Mouse (Mus musculus) heart, postnatal 10 days (tissue): Measurements from ENCODE around the gene Dnajc30. TPM values are rescaled to one million over a fixed set of nuclear protein-coding genes. Genes with fewer than 3 reads are reported as not detected.
A peak's percentile ranks its signal among the peaks of the same experiment; 100 is the strongest.
"Not testable (repeated sequence)": the region's sequence is repeated elsewhere in the genome, so short reads cannot be mapped to it uniquely, and the experiment has no call there.

ENCODE experiments used
- DNase-seq, 2 experiments: peaks; one replicate each; pipeline ENCODE4 v3.0.0; 2021
- intact Hi-C: fragments of 180-260 bp; cut with DNase I; formaldehyde crosslinking; loops from one replicate; pipeline ENCODE4 v1.15.1; 2025
- total RNA-seq, 2 experiments: library from RNA; stranded (reverse); gene quantifications; 2 replicates each; pipeline ENCODE4 v1.2.3; 2021

Gene Dnajc30
- 10 to 100 TPM; 24.9 to 27.0 TPM for total RNA-seq

DNA sequence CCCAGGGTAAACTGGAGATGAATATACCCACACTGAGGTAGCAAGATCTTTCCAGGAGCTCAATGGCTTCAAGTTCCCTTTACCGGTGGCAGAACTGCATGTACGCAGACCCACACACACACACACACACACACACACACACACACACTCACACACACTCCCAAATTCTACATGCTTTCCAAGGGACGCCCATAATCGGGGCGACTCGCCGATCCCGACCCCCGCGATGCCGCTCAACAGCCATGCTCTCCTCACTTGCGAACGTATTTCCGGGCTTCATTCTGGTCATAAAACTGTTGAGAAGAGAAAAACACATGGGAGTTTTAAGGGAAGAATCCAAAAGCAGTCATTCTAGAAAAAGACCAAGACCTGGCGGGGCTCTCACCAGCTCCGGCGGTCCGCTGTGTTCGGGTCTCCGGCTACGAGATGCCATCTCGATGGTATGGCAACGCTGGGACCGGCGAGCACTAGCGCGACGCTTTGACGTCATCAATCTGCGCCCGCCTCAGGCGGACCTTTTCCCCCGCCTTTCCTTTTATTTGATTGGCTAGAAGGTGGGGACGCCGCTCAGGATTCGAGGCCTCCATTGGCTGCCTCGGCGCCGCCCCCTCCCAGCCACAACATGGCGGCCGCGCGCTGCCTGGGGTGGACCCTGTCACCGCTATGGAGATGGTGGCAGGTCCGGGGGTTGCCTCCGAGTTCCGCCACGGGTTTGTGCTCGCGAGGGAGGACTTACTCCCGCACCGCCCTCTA, at the start of gene Dnajc30:
Dnajc30 (plus strand) TSS at position 574 of the 753 bp plus-strand sequence.
- intact Hi-C loops, result loop anchor here (2.0 kb wide), 1 partner anchor 49 kb away; no protein-coding TSS in a partner anchor
- DNase-seq, result peak; percentile 97

GRCm38 (mm10) chr5:135015497-135015896, 48.5 kb upstream of the Dnajc30 start:
- peak; percentile 90 to 91 for DNase-seq
- intact Hi-C loops, result loop anchor here (1.0 to 10.0 kb wide), 4 partner anchors 49 to 269 kb away; partner anchors contain the start of genes Bud23 and Dnajc30

DNA sequence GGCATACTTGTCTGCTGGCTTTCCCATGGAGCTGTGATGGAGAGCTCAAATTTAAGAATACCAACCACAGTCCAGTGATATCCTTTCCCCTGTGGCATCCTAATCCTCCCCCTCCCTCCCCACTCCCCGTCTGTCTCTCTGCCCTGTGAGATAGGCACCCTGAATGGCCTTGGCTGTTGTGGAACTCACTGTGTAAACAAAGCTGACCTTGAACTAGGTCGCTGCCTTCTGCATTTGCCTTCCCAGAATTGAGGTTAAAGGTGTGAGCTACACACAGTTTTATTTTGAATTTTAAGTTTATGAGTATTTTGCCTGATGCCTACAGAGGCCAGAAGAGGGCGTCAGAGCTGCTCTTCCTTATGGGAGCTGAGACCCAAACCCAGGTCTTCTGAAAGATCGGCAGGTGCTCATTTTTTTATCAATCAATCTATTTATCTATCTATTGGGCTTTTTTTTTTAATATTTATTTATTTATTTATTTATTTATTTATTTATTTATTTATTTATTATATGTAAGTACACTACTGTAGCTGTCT, 47.7 kb upstream of the Dnajc30 start:
- DNase-seq, result no peak
- intact Hi-C loops, result loop anchor here (10.0 kb wide), 1 partner anchor 269 kb away; no protein-coding TSS in a partner anchor

DNA sequence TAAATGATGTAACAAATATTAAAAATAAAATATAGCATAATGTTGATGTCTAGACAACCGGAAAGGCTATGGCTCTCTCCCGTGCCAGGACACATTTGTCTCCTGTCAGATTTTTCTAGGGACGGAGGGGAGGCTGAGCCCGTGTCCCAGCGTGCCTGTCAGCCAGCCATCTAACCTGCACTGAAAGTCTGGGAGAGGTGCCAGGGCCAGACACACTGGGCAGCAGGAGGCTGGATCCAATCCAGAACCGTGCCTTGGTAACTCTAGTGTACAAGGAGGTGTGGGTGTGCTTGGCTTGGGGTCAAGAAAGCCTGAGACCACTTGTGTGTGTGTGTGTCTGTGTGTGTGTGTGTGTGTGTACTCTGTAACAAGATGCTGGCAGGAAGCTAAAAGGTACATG, 42.2 kb upstream of the Dnajc30 start:
- intact Hi-C loops, result no loop called here
- peak; percentile 86 to 90 for DNase-seq

DNA sequence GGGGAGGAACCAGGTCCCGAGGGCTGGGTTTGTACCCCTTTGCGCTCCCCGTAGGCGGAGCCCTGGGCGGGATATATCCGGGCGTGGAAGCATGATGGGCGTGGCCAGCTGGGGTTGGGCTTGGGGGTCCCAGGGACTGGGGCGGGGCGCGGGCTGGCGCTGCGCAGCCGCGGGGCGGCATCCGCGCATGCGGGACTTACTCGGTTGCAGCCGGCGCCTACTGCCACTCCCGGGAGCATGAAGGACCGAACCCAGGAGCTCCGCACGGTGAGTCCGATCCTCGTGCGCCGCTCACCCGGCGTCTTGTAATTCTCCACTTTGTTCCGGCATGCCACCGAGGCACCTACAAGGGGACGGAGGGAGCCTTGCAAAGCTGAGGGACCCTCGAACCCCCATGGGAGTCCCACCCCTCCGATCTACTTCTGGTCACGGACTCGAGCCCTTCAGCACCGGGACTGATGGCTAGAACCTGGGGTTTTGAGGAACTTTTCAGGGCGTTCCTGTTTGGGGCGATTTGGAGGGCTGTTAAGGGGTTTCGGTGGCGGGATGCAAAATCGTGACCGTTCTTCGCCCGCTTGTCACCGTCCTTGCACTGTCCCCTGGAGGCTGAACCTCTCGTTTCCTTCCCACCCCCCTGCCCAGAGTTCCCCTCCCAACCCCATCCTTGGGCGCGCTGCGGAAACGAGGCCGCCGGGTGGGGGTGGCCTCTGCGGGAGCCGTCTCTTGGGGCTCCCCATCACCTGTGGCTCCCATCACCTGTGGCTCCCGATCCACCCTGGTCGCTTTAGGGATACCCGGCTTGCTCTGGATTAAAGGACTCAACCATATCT, 40.4 kb upstream of the Dnajc30 start, which contains the start of gene Stx1a:
Stx1a (plus strand) TSS at position 139 of the 830 bp plus-strand sequence.
- DNase-seq, result peak; percentile 89 to 92
- intact Hi-C loops, result no loop called here

DNA sequence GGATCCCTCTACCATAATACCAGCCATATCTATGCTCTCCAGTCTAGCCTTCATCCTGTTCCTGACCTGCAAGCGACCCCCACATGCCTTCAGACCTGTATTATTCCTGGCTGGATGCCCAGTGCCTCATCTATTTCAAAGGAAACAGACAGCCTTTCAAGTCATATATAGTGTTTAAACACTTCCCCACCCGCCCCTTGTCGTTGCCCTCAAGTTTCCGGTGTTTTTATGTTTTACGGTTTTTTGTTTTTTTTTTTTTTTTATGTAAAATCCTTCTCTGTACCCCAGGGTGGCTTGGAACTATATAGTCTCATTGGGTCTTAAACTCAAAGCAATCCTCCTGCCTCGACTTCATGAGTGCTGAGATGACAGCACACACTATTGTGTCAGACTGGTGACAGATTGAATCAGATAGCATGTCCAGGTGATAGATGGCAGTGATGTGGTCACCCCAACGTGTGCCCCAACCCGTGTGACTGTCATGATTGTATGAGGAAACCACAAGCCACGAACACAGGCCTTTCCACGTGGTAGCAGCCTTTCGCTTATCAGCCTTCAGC, 39.3 kb upstream of the Dnajc30 start:
- no peak for DNase-seq
- intact Hi-C loops, result no loop called here

GRCm38 (mm10) chr5:135025899-135026298, 38.1 kb upstream of the Dnajc30 start:
- intact Hi-C loops, result no loop called here
- DNase-seq, result no peak

DNA sequence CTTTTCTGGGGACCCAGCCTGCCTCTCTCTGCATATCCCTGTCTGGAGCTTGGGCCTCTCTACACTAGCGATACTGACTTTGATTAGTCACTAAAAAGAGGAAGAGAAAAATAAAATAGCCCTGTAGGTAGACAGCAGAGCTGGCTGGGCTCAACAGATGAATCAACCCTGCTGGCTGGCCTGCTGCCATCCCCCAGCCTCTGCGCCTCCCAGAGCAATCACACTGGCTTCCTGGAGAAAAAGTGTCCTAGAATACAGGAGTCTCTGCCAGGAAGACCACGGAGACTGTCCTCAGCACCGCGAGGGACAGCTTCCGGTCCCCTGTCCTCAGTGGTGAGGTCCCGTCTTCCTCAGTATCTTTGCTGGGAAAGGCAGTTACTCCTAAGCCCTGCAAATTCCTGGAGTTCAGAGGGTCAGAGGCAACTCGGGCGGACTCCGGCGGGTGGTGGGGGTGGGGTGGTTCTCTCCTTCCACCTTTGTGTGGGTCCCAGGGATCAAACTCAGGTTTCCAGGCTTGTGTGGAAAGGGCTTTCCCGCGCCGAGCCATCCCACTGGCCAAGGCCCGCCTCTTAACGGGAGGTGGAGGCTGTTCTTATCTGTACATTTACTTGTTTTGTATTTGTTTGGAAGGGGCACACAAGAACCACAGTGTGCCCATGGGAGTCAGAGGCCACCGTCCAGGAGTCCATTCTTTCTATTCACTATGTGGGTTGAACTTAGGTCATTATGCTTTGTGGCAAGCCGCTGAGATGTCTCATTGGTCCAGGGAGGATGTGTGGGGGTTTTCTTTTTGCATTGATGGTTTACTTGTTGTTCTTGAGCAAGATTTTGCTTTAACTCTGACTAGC, 34.8 kb upstream of the Dnajc30 start:
- DNase-seq, result peak; percentile 61 to 67
- intact Hi-C loops, result no loop called here

GRCm38 (mm10) chr5:135032581-135032980, 31.4 kb upstream of the Dnajc30 start:
- DNase-seq, result no peak
- intact Hi-C loops, result no loop called here

DNA sequence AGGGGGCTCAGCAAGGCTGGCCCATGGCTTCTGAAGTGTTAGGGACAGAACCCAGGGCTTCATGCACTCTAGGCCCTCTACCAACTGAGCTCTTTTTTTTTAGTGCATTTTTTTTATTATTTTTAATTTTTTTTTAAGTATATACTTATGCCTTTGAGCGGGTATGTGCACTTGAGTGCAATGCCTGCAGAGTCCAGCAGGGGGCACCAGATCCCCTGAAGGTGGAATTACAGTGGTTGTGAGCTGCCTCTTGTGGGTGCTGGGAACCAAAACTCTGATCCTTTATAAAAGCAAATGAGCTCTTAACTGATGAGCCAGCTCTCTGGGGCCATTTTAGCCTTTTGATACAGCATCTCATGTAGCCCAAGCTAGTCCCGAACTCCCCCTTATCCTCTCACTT, 29.4 kb upstream of the Dnajc30 start:
- DNase-seq, result no peak
- intact Hi-C loops, result no loop called here

DNA sequence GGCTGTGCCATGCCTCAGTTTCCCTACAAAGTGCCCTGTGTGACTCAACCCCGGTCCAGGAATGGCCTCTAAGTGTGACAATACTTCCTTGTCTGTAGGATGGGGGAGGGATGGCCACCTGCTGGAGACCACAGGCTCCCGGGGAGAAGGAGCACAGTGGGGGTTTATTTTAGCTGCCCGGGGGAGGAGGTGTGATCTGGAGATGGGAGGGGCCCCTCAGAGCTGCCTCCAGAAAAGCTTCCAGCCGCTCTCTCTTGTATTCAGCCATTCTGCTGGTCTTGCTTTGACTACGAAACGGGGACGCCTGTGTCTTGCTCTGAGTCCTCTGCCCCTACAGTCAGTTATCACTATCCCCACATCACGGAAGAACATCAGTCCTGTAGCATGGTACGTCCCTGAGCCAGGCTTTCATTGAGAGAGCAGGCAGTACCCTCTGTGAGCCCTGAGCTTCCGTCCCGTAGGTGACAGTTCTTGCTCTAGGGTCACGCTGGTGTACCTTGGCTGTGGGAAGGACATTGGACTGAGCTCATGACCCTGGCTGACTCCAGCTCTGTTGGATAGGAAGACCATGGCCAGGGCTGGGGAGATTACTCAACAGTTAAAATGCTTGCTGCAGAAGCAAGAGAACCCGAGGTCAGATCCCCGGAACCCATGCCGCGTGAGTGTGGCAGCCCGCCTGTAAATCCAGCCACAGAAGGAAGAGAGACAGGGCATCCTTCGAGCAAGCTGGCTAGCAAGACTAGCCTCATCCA, 28.2 kb upstream of the Dnajc30 start:
- no peak for DNase-seq
- intact Hi-C loops, result no loop called here

DNA sequence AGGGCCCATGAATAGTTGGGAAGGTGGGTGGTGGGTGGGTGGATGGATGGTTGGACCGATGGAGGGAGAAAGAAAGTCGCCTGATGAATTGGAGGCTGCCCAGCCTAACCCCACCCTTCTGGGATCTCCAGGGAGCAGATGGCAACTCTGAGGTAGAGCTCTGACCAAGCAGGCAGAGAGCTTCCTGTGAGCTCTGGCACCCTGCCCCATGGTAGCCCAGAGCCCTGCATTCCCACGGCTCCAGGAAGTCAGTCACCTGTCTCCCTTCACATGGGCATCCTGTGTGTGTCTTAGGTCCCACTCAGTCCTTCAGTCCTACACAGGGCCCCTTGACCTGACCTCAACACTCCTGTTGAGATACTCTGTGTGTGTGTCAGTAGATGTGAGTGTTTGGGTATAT, 26.1 kb upstream of the Dnajc30 start:
- intact Hi-C loops, result no loop called here
- DNase-seq, result no peak

DNA sequence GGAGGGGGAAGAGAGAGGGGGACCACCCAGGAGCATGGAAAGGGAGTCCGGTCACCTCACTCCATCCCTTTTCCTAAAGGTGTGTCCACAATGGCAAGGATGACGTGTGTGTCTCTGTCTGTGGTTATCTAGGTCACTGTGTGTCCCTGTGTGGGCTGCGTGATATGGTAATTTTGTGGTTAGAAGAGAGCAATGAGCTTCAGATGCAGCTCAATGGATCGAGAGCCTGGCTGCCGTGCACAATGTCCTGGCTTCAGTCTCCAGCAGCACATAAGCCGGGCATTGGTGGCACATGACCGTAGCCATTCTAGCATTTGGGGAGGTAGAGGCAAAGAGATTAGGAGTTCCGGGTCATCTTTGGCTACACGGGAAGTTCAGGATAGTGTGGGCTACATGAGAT, 24.5 kb upstream of the Dnajc30 start:
- intact Hi-C loops, result no loop called here
- no peak for DNase-seq

- DNase-seq, result no peak
- intact Hi-C loops, result no loop called here
Measured at GRCm38 (mm10) chr5:135040059-135040458, 23.9 kb upstream of the Dnajc30 start.

DNA sequence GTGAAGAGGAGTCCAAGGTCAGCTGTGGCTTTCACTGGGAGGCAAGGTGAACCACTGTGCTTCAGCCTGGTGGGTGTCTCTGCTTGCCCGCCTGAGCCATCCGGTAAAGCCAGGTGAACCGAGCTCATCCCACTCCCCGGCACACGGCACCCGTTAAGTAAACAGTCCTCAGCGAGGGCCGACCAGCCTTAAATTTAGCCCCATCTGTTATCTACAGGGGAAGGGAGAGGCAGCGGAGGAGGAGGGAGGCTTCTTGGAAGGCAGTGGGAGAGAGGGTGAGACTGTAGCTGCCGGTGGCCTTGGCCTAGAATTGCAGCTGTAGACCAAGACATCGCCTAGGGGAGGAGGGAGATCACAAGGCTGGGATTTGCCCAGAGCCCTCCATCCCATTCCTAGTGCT, 23.2 kb upstream of the Dnajc30 start:
- no peak for DNase-seq
- intact Hi-C loops, result no loop called here

DNA sequence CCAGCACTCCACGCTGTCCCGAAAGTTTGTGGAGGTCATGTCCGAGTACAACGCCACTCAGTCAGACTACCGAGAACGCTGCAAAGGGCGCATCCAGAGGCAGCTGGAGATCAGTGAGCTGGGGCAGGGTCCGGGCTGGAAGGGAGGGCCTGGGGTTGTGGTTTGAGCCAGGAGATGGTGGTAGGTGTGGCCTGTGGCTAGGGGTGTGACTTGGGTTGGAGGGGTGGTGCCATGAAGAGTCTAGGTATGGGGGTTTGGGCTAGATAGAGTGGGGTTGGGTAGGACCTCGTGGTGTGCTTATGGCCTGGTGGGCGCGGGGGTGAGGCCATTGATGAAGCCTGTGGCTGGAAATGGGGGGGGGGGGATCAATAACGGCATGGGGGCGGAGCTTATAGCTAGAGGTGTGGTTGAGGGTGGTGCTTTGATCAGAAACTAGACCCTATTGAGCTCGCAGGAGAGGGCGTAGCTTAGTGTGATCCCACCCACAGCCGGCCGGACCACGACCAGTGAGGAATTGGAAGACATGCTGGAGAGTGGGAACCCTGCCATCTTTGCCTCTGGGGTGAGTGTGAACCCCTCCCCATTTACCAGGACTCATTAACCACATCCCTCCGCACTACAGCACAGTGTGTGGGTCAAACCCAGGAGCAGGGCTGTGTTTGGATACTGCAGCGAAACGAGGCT, 21.8 kb upstream of the Dnajc30 start:
- no peak for DNase-seq
- intact Hi-C loops, result no loop called here

- no peak for DNase-seq
- intact Hi-C loops, result no loop called here
Measured at GRCm38 (mm10) chr5:135044575-135044974, 19.4 kb upstream of the Dnajc30 start.

DNA sequence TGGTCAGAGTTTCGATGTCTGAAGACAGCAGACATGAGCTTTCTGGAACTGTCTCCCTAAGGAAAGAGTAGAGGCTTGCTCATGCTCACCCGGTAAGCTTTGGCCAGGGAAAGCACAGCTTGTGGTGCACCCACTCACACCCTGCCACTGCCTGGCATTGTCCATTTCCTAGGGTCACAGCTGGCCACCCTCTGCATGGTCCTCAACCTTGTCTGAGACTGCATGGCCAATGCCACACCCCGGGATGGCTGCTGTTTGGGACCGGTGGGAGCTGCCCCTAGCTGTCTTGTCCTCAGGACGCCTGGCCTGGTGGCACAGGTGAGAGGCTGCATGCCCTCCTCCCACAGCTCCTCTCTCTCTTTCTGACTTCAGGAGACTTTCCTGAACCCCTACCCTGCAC, 15.5 kb upstream of the Dnajc30 start:
- intact Hi-C loops, result no loop called here
- no peak for DNase-seq

GRCm38 (mm10) chr5:135049268-135049667, 14.7 kb upstream of the Dnajc30 start:
- DNase-seq, intact Hi-C loops: not testable (repeated sequence)
